Mouse (Mus musculus): ENCODE results near the gene Ccl20. TPM values are rescaled to one million over a fixed set of nuclear protein-coding genes. Genes with fewer than 3 reads are reported as not detected.

The Ccl20 gene
- polyA plus RNA-seq, 1 experiment from 2014 or later = not detected

DNA sequence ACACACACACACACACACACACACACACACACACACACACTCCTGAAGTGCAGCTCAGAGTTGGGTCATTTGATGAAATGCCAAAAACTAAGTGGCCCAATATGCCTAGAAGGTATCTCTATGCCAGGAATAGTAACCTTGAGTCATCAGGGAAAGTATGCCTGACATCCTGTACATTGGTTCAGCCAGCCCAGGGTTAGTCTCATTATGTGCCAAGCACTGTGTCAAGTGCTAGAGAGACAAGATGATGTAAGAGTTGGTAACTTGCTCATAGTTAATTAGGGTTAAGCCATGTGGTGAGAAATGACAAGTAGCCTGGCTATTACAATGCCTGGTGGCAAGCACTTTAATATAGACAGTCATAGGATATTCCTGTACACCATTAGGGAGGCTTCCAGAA, 3.3 kb downstream of the Ccl20 start:
- H3K27me3 ChIP-seq (ENCODE audit: control insufficient read depth, insufficient read depth, low read length) = no peaks in the 10 kb centered on the region
- no peaks in the 10 kb centered on the region for H3K9me3 ChIP-seq (ENCODE audit: control insufficient read depth, low read length)
- H3K27ac ChIP-seq (replicated peaks; ENCODE audit: low read depth, low read length) = no peak overlapping the region
- H3K4me3 ChIP-seq (replicated peaks; ENCODE audit: low read depth, low read length) = no peak overlapping the region
- H3K36me3 ChIP-seq (ENCODE audit: control insufficient read depth, insufficient read depth, low read length) = no peaks in the 10 kb centered on the region
- H3K9ac ChIP-seq (replicated peaks; ENCODE audit: low read length) = no peak overlapping the region
- ATAC-seq (ENCODE audit: low FRiP score, low TSS enrichment) = no peak
- H3K4me1 ChIP-seq (ENCODE audit: control insufficient read depth, insufficient read depth, low read length) = no peaks in the 10 kb centered on the region
- no peak overlapping the region for H3K4me2 ChIP-seq (ENCODE audit: low read length)
- DNase-seq = no peak

GRCm38 (mm10) chr1:83120312-83120711, 3.7 kb downstream of the Ccl20 start:
- Histone ChIP-seq H3K4me1 (ENCODE audit: control insufficient read depth, insufficient read depth, low read length) (no peaks in the 10 kb centered on the region), H3K4me3 (replicated peaks; ENCODE audit: low read depth, low read length) (no peak overlapping the region), H3K9ac (replicated peaks; ENCODE audit: low read length) (no peak overlapping the region), H3K9me3 (ENCODE audit: control insufficient read depth, low read length) (no peaks in the 10 kb centered on the region), H3K36me3 (ENCODE audit: control insufficient read depth, insufficient read depth, low read length) (no peaks in the 10 kb centered on the region), H3K27ac (replicated peaks; ENCODE audit: low read depth, low read length) (no peak overlapping the region), H3K4me2 (ENCODE audit: low read length) (no peak overlapping the region), H3K27me3 (ENCODE audit: control insufficient read depth, insufficient read depth, low read length) (no peaks in the 10 kb centered on the region)
- DNase-seq = no peak
- WGBS = 79% methylated on average over 3 of the region's 3 CpGs
- no peak for ATAC-seq (ENCODE audit: low FRiP score, low TSS enrichment)

GRCm38 (mm10) chr1:83123201-83123600, 6.6 kb downstream of the Ccl20 start:
- 88% methylated on average over 2 of the region's 2 CpGs for WGBS
- Histone ChIP-seq H3K4me3 (replicated peaks; ENCODE audit: low read depth, low read length) (no peak overlapping the region), H3K36me3 (ENCODE audit: control insufficient read depth, insufficient read depth, low read length) (no peaks in the 10 kb centered on the region), H3K27me3 (ENCODE audit: control insufficient read depth, insufficient read depth, low read length) (no peaks in the 10 kb centered on the region), H3K9ac (replicated peaks; ENCODE audit: low read length) (no peak overlapping the region), H3K9me3 (ENCODE audit: control insufficient read depth, low read length) (no peaks in the 10 kb centered on the region), H3K4me1 (ENCODE audit: control insufficient read depth, insufficient read depth, low read length) (no peaks in the 10 kb centered on the region), H3K27ac (replicated peaks; ENCODE audit: low read depth, low read length) (no peak overlapping the region), H3K4me2 (ENCODE audit: low read length) (no peak overlapping the region)
- DNase-seq (no peak), ATAC-seq (ENCODE audit: low FRiP score, low TSS enrichment) (no peak)

DNA sequence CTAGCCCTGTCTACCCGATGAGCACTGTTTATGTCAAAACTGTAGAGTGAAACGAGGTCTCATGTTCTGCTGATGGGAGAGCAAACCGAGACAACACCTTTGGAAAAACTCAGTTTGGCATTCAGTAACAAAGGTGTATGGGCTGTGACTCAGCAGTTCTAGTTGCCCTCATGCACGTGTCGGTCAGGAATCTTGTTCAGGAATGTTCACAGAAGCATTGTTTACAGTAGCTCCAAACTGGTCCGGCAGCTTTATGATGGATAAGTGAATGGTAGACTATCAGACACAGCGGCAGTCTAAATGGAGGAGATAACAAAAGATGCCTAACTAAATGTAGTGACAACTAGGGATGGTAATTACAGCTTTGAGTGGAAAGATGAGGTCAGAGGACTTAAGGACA, 19.3 kb downstream of the Ccl20 start:
- no peak overlapping the region for H3K4me2 ChIP-seq (ENCODE audit: low read length)
- ATAC-seq (ENCODE audit: low FRiP score, low TSS enrichment) (no peak), DNase-seq (no peak)
- no peaks in the 10 kb centered on the region for H3K9me3 ChIP-seq (ENCODE audit: control insufficient read depth, low read length)
- no peaks in the 10 kb centered on the region for H3K27me3 ChIP-seq (ENCODE audit: control insufficient read depth, insufficient read depth, low read length)
- H3K4me3 ChIP-seq (replicated peaks; ENCODE audit: low read depth, low read length) = no peak overlapping the region
- H3K9ac ChIP-seq (replicated peaks; ENCODE audit: low read length) = no peak overlapping the region
- no peaks in the 10 kb centered on the region for H3K36me3 ChIP-seq (ENCODE audit: control insufficient read depth, insufficient read depth, low read length)
- no peaks in the 10 kb centered on the region for H3K4me1 ChIP-seq (ENCODE audit: control insufficient read depth, insufficient read depth, low read length)
- H3K27ac ChIP-seq (replicated peaks; ENCODE audit: low read depth, low read length) = no peak overlapping the region
- WGBS = 90% methylated on average over 7 of the region's 7 CpGs

GRCm38 (mm10) chr1:83137847-83138246, 21.3 kb downstream of the Ccl20 start:
- 91% methylated on average over 8 of the region's 8 CpGs for WGBS
- no peaks in the 10 kb centered on the region for H3K36me3 ChIP-seq (ENCODE audit: control insufficient read depth, insufficient read depth, low read length)
- no peak overlapping the region for H3K4me2 ChIP-seq (ENCODE audit: low read length)
- ATAC-seq (ENCODE audit: low FRiP score, low TSS enrichment) (no peak), DNase-seq (no peak)
- H3K9ac ChIP-seq (replicated peaks; ENCODE audit: low read length) = no peak overlapping the region
- H3K27ac ChIP-seq (replicated peaks; ENCODE audit: low read depth, low read length) = no peak overlapping the region
- no peaks in the 10 kb centered on the region for H3K4me1 ChIP-seq (ENCODE audit: control insufficient read depth, insufficient read depth, low read length)
- no peaks in the 10 kb centered on the region for H3K27me3 ChIP-seq (ENCODE audit: control insufficient read depth, insufficient read depth, low read length)
- no peaks in the 10 kb centered on the region for H3K9me3 ChIP-seq (ENCODE audit: control insufficient read depth, low read length)
- H3K4me3 ChIP-seq (replicated peaks; ENCODE audit: low read depth, low read length) = no peak overlapping the region

DNA sequence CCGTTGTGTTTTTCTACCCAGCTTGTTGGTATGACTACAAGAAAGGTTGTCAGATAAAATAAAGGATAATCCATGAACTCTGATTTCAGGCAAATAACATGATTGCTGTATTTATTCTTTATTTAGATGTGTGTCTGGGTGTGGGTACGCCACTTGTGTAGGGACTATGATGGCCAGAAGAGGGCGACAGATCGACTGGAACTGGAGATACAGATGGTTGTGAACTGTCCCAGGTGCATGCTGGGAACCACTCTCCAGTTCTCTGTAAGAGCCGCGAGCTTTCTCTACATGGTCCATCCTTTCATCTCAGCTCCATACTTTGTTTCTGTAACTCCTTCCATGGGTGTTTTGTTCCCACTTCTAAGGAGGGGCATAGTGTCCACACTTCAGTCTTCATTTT, 22.2 kb downstream of the Ccl20 start:
- Histone ChIP-seq H3K27ac (replicated peaks; ENCODE audit: low read depth, low read length) (no peak overlapping the region), H3K4me2 (ENCODE audit: low read length) (no peak overlapping the region), H3K27me3 (ENCODE audit: control insufficient read depth, insufficient read depth, low read length) (no peaks in the 10 kb centered on the region), H3K9me3 (ENCODE audit: control insufficient read depth, low read length) (no peaks in the 10 kb centered on the region), H3K9ac (replicated peaks; ENCODE audit: low read length) (no peak overlapping the region), H3K4me1 (ENCODE audit: control insufficient read depth, insufficient read depth, low read length) (no peaks in the 10 kb centered on the region), H3K36me3 (ENCODE audit: control insufficient read depth, insufficient read depth, low read length) (no peaks in the 10 kb centered on the region), H3K4me3 (replicated peaks; ENCODE audit: low read depth, low read length) (no peak overlapping the region)
- DNase-seq = no peak
- 92% methylated on average over 6 of the region's 6 CpGs for WGBS
- no peak for ATAC-seq (ENCODE audit: low FRiP score, low TSS enrichment)

- H3K9me3 ChIP-seq (ENCODE audit: control insufficient read depth, low read length) = no peaks in the 10 kb centered on the region
These were observed 24.9 kb downstream of the Ccl20 start for GRCm38 (mm10) chr1:83141510-83141909.

DNA sequence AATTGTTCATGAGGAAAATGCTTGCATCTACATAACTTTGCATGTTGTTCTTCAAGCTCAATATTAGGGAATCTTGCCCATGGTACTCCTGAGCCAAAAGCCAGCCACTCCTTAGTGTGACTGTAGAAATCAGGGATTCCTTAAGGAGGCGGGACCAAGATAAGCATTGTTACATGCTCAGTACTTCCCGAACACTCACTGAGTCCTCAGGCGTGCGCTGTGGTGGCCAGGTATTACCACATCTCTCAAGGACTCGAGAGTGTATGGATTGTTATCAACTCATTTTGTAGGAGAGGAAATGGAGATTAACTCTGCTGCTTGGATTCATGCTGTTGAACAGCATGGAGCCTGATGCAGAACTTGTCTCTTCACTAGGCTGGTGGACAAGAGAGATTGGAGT, 25.5 kb downstream of the Ccl20 start:
- Histone ChIP-seq H3K27ac (replicated peaks; ENCODE audit: low read depth, low read length) (no peak overlapping the region), H3K4me3 (replicated peaks; ENCODE audit: low read depth, low read length) (no peak overlapping the region), H3K27me3 (ENCODE audit: control insufficient read depth, insufficient read depth, low read length) (no peaks in the 10 kb centered on the region), H3K4me2 (ENCODE audit: low read length) (no peak overlapping the region), H3K9me3 (ENCODE audit: control insufficient read depth, low read length) (no peaks in the 10 kb centered on the region), H3K4me1 (ENCODE audit: control insufficient read depth, insufficient read depth, low read length) (no peaks in the 10 kb centered on the region), H3K9ac (replicated peaks; ENCODE audit: low read length) (no peak overlapping the region), H3K36me3 (ENCODE audit: control insufficient read depth, insufficient read depth, low read length) (no peaks in the 10 kb centered on the region)
- ATAC-seq (ENCODE audit: low FRiP score, low TSS enrichment) (no peak), DNase-seq (no peak)
- 89% methylated on average over 5 of the region's 5 CpGs for WGBS

More at GRCm38 (mm10) chr1:83141510-83141909, 24.9 kb downstream of the Ccl20 start:
- H3K27me3 ChIP-seq (ENCODE audit: control insufficient read depth, insufficient read depth, low read length) = no peaks in the 10 kb centered on the region
- no peaks in the 10 kb centered on the region for H3K4me1 ChIP-seq (ENCODE audit: control insufficient read depth, insufficient read depth, low read length)
- H3K27ac ChIP-seq (replicated peaks; ENCODE audit: low read depth, low read length) = no peak overlapping the region
- H3K36me3 ChIP-seq (ENCODE audit: control insufficient read depth, insufficient read depth, low read length) = no peaks in the 10 kb centered on the region
- DNase-seq = no peak
- H3K9ac ChIP-seq (replicated peaks; ENCODE audit: low read length) = no peak overlapping the region
- no peak overlapping the region for H3K4me2 ChIP-seq (ENCODE audit: low read length)
- H3K4me3 ChIP-seq (replicated peaks; ENCODE audit: low read depth, low read length) = no peak overlapping the region
- WGBS = 88% methylated on average over 8 of the region's 8 CpGs
- ATAC-seq (ENCODE audit: low FRiP score, low TSS enrichment) = no peak

GRCm38 (mm10) chr1:83146547-83146946, 30.0 kb downstream of the Ccl20 start:
- Histone ChIP-seq H3K27ac (replicated peaks; ENCODE audit: low read depth, low read length) (no peak overlapping the region), H3K36me3 (ENCODE audit: control insufficient read depth, insufficient read depth, low read length) (no peaks in the 10 kb centered on the region), H3K4me2 (ENCODE audit: low read length) (no peak overlapping the region), H3K27me3 (ENCODE audit: control insufficient read depth, insufficient read depth, low read length) (no peaks in the 10 kb centered on the region), H3K9me3 (ENCODE audit: control insufficient read depth, low read length) (no peaks in the 10 kb centered on the region), H3K4me3 (replicated peaks; ENCODE audit: low read depth, low read length) (no peak overlapping the region), H3K9ac (replicated peaks; ENCODE audit: low read length) (no peak overlapping the region), H3K4me1 (ENCODE audit: control insufficient read depth, insufficient read depth, low read length) (no peaks in the 10 kb centered on the region)
- ATAC-seq (ENCODE audit: low FRiP score, low TSS enrichment) (no peak), DNase-seq (no peak)
- 95% methylated on average over 2 of the region's 2 CpGs for WGBS
